Mouse (Mus musculus) layer of hippocampus, adult 9-10 months (tissue): ENCODE measurements at regions not wholly inside any gene's neighbourhood (a gene's known extent, or its start where the extent isn't known, plus 50 kb on each side); places are given as distances from the start of the nearest gene placed in this dataset.

Source experiments
- DNase-seq: peaks from one replicate; pipeline ENCODE4 v3.0.0; 2022; ENCODE audit warnings: low spot score

- DNase-seq = no peak
Measured at GRCm38 (mm10) chr11:63754826-63755225, 167.3 kb downstream of the Hs3st3b1 start.

GRCm38 (mm10) chr11:63758313-63758712 is 163.8 kb downstream of the Hs3st3b1 start:
- no peak for DNase-seq

GRCm38 (mm10) chr11:63761561-63761960 is 160.5 kb downstream of the Hs3st3b1 start:
- no peak for DNase-seq

- no peak for DNase-seq
Measured at GRCm38 (mm10) chr11:63767631-63768250, 154.3 kb downstream of the Hs3st3b1 start.

GRCm38 (mm10) chr11:63769738-63770137 is 152.4 kb downstream of the Hs3st3b1 start:
- no peak for DNase-seq

GRCm38 (mm10) chr11:63775382-63775781 is 146.7 kb downstream of the Hs3st3b1 start:
- DNase-seq = no peak

- no peak for DNase-seq
Measured at GRCm38 (mm10) chr11:63779371-63779770, 142.7 kb downstream of the Hs3st3b1 start.

GRCm38 (mm10) chr11:63781967-63782915 is 139.8 kb downstream of the Hs3st3b1 start:
- no peak for DNase-seq

GRCm38 (mm10) chr11:63785281-63785886 is 136.7 kb downstream of the Hs3st3b1 start:
- DNase-seq = no peak

- DNase-seq = no peak
Measured at GRCm38 (mm10) chr11:63785965-63786364, 136.1 kb downstream of the Hs3st3b1 start.

GRCm38 (mm10) chr11:63789473-63790120 is 132.5 kb downstream of the Hs3st3b1 start:
- no peak for DNase-seq

GRCm38 (mm10) chr11:63791004-63791862 is 130.9 kb downstream of the Hs3st3b1 start:
- no peak for DNase-seq

GRCm38 (mm10) chr11:63793732-63794503 is 128.2 kb downstream of the Hs3st3b1 start:
- DNase-seq = no peak

- DNase-seq = no peak
Measured at GRCm38 (mm10) chr11:63812146-63812545, 109.9 kb downstream of the Hs3st3b1 start.

- no peak for DNase-seq
Measured at GRCm38 (mm10) chr11:63822847-63823246, 99.2 kb downstream of the Hs3st3b1 start.

- no peak for DNase-seq
Measured at GRCm38 (mm10) chr11:63827271-63827762, 94.8 kb downstream of the Hs3st3b1 start.

- DNase-seq = no peak
Measured at GRCm38 (mm10) chr11:63833480-63833879, 88.6 kb downstream of the Hs3st3b1 start.

- DNase-seq = no peak
Measured at GRCm38 (mm10) chr11:63834140-63834539, 88.0 kb downstream of the Hs3st3b1 start.

GRCm38 (mm10) chr11:63834631-63835030 is 87.5 kb downstream of the Hs3st3b1 start:
- no peak for DNase-seq
